Mouse (Mus musculus) liver, embryonic 14.5 days (tissue): ENCODE data around the gene Il12rb2. TPM values are rescaled to one million over a fixed set of nuclear protein-coding genes. Genes with fewer than 3 reads are reported as not detected.

ENCODE experiments used
- ATAC-seq: fragments of 200-750 bp; cut with Nextera tagmentation; 2 replicates; pipeline ENCODE4 v1.8.0; 2017; ENCODE audit warnings: moderate number of reproducible peaks, mild to moderate bottlenecking, moderate library complexity; ENCODE audit not compliant: insufficient read depth
- DNase-seq, 3 experiments: peaks; one replicate each; pipeline ENCODE4 v3.0.0-alpha.2; 2012 to 2013; ENCODE audit warnings: low read depth in 3 of 3, low spot score in 3 of 3
- H3K27ac ChIP-seq: fragments of 300-500 bp; sonication (generic); 2 replicates; pipeline ENCODE4 v1.5.1; 2014; ENCODE audit warnings: moderate library complexity, mild to moderate bottlenecking, control low read depth, inconsistent platforms
- H3K27me3 ChIP-seq: fragments of 300-500 bp; sonication (generic); 2 replicates; pipeline ENCODE4 v1.6.1; 2014; ENCODE audit warnings: mild to moderate bottlenecking, low read length, moderate library complexity; ENCODE audit not compliant: control insufficient read depth, insufficient read depth
- H3K36me3 ChIP-seq: fragments of 300-500 bp; sonication (generic); replicated peaks from 2 replicates; pipeline ENCODE4 v1.6.1; 2014; ENCODE audit warnings: low read depth; ENCODE audit not compliant: control insufficient read depth, insufficient read depth
- H3K4me1 ChIP-seq, 2 experiments: fragments of 200-500 bp in 1 of 2; fragments of 300-500 bp in 1 of 2; sonication (generic) in 1 of 2; replicated peaks; 2 replicates each; pipeline ENCODE4 v1.6.1; 2012 to 2014; ENCODE audit warnings: antibody characterized with exemption in 1 of 2, inconsistent platforms in 1 of 2, low read length in 1 of 2; ENCODE audit not compliant: control insufficient read depth in 2 of 2, insufficient read depth in 2 of 2
- H3K4me2 ChIP-seq: fragments of 300-500 bp; sonication (generic); 2 replicates; pipeline ENCODE4 v1.6.1; 2014; ENCODE audit warnings: low read depth, mild to moderate bottlenecking, control low read depth, moderate library complexity
- H3K4me3 ChIP-seq, 2 experiments: fragments of 200-500 bp in 1 of 2; fragments of 300-500 bp in 1 of 2; sonication (generic) in 1 of 2; 2 replicates each; pipeline ENCODE4 v1.5.1; 2012 to 2014; ENCODE audit warnings: low read depth in 2 of 2, low read length in 2 of 2, mild to moderate bottlenecking in 2 of 2, control low read depth in 1 of 2, inconsistent platforms in 1 of 2, moderate library complexity in 1 of 2; ENCODE audit not compliant: insufficient read depth in 1 of 2
- H3K9ac ChIP-seq: fragments of 300-500 bp; sonication (generic); replicated peaks from 2 replicates; pipeline ENCODE4 v1.6.1; 2014; ENCODE audit warnings: mild to moderate bottlenecking, control low read depth, moderate library complexity
- H3K9me3 ChIP-seq: fragments of 300-500 bp; sonication (generic); 2 replicates; pipeline ENCODE4 v1.6.1; 2016; ENCODE audit warnings: low read length, mixed read lengths; ENCODE audit not compliant: control insufficient read depth
- CTCF ChIP-seq: IDR thresholded peaks from 2 replicates; pipeline ENCODE4 v1.5.1; 2016; ENCODE audit warnings: antibody characterized with exemption, low read depth, control low read depth
- EP300 ChIP-seq: IDR thresholded peaks from 2 replicates; pipeline ENCODE4 v1.6.1; 2016; ENCODE audit warnings: antibody characterized with exemption, low read depth
- WGBS: fragments of 180-500 bp; shearing (Covaris S2); extraction: QIAGEN DNeasy Blood & Tissue Kit; methylation state at CpG from one replicate; pipeline ENCODE4 v1.1.7; 2014; ENCODE audit not compliant: insufficient replicate concordance; 5-methylcytosine and 5-hydroxymethylcytosine counted together
- polyA plus RNA-seq, 2 experiments: library from polyadenylated mRNA; depleted of rRNA in 1 of 2; stranded (reverse) in 1 of 2; unstranded in 1 of 2; fragments of >200 nt; fragmentation: Nextera tagmentation in 1 of 2; extraction: Ambion mirVana in 1 of 2; gene quantifications; 2 replicates each; pipeline versions ENCODE4 v1.2.1 to v1.2.3; 2012 to 2014

Gene Il12rb2
- polyA plus RNA-seq, 2 experiments, result 0.08 to 0.45 TPM

- H3K4me1 ChIP-seq, result peaks cover 9 to 16% of the 10 kb centered on the region in 2 experiments
- H3K36me3 ChIP-seq, result no peaks in the 10 kb centered on the region
- H3K27ac ChIP-seq, result peak overlapping the region; percentile 5; the same call in 1 of the 2 replicates
- H3K27me3 ChIP-seq, result no peaks in the 10 kb centered on the region
- ATAC-seq (no peak), DNase-seq (peak in 1 of 3 experiments; percentile 19)
- no peak overlapping the region for H3K4me3 ChIP-seq
- no peaks in the 10 kb centered on the region for H3K9me3 ChIP-seq
- peak overlapping the region; percentile 16 for H3K4me2 ChIP-seq
- 25% methylated on average over 7 of the region's 7 CpGs for WGBS
- H3K9ac ChIP-seq, result no peak overlapping the region
- TF ChIP-seq EP300, result no peak
Measured at GRCm38 (mm10) chr6:67264935-67265334, 111.1 kb downstream of the Il12rb2 start.

- H3K9ac ChIP-seq, result no peak overlapping the region
- no peak overlapping the region for H3K27ac ChIP-seq
- no peaks in the 10 kb centered on the region for H3K4me1 ChIP-seq
- ATAC-seq (no peak), DNase-seq (no peak)
- H3K4me3 ChIP-seq, result no peak overlapping the region
- H3K27me3 ChIP-seq, result no peaks in the 10 kb centered on the region
- TF ChIP-seq CTCF (no peak), EP300 (no peak)
- no peaks in the 10 kb centered on the region for H3K9me3 ChIP-seq
- WGBS, result 50% methylated on average over 4 of the region's 4 CpGs
- H3K36me3 ChIP-seq, result no peaks in the 10 kb centered on the region
- H3K4me2 ChIP-seq, result no peak overlapping the region
Measured at GRCm38 (mm10) chr6:67251095-67251494, 124.9 kb downstream of the Il12rb2 start.

DNA sequence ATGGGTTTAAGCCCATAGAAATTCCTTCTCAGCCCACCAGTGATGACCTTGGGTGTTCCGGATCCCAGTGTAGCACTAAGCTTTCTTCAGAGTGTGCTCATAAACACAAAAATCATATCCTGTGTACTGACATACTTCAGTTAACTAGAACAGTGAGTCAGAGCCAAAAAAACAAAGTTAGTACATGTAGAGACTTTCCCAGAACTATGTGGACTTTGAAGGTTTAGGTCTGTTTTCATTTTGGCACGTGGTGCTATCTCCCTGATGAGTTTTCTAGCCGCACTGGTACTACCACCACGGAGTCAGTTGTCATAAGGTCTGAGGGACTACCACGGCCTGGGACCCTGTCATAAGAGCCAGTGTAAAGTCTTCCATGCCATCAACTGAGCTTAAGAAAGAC lies 131.5 kb downstream of the Il12rb2 start:
- WGBS, result 65% methylated on average over 5 of the region's 5 CpGs
- Histone ChIP-seq H3K9ac (no peak overlapping the region), H3K4me3 (no peak overlapping the region), H3K4me1 (no peaks in the 10 kb centered on the region), H3K4me2 (no peak overlapping the region), H3K27me3 (no peaks in the 10 kb centered on the region), H3K36me3 (no peaks in the 10 kb centered on the region), H3K9me3 (no peaks in the 10 kb centered on the region), H3K27ac (no peak overlapping the region)
- DNase-seq (no peak), ATAC-seq (no peak)
- no peak for TF ChIP-seq CTCF
- no peak for TF ChIP-seq EP300

GRCm38 (mm10) chr6:67243765-67244420 lies 132.1 kb downstream of the Il12rb2 start:
- Histone ChIP-seq H3K9me3 (no peaks in the 10 kb centered on the region), H3K36me3 (no peaks in the 10 kb centered on the region), H3K27ac (no peak overlapping the region), H3K4me1 (no peaks in the 10 kb centered on the region), H3K4me2 (no peak overlapping the region), H3K4me3 (no peak overlapping the region), H3K9ac (no peak overlapping the region), H3K27me3 (no peaks in the 10 kb centered on the region)
- TF ChIP-seq CTCF, result no peak
- no peak for TF ChIP-seq EP300
- no peak for DNase-seq
- WGBS, result 74% methylated on average over 7 of the region's 7 CpGs
- no peak for ATAC-seq

Other genes with a start within 250 kb of the Il12rb2 start
- gene Serbp1, start 138.0 kb downstream of the Il12rb2 start, polyA plus RNA-seq (2012; rRNA removed), result 125 and 336 TPM in 2 replicates
- 339 and 380 TPM in 2 replicates for gene Serbp1, start 138.0 kb downstream of the Il12rb2 start, polyA plus RNA-seq (2014; fragmentation: Nextera tagmentation; extraction: Ambion mirVana)
- gene Il23r, start 115.7 kb upstream of the Il12rb2 start, polyA plus RNA-seq (2012; rRNA removed), result not detected in 2 replicates
- not detected in 2 replicates for gene Il23r, start 115.7 kb upstream of the Il12rb2 start, polyA plus RNA-seq (2014; fragmentation: Nextera tagmentation; extraction: Ambion mirVana)
- gene Tacstd2, start 159.6 kb upstream of the Il12rb2 start, polyA plus RNA-seq (2012; rRNA removed), result 0.37 and 0.49 TPM in 2 replicates
- 0.30 and 0.34 TPM in 2 replicates for gene Tacstd2, start 159.6 kb upstream of the Il12rb2 start, polyA plus RNA-seq (2014; fragmentation: Nextera tagmentation; extraction: Ambion mirVana)